Mouse (Mus musculus) cortical plate, adult 2 months (tissue): Measurements from ENCODE around the gene Zcchc4.

Experiments
- CTCF ChIP-seq: fragments of 200-500 bp; IDR thresholded peaks from 2 replicates; pipeline ENCODE4 v1.5.1; 2011; ENCODE audit warnings: mild to moderate bottlenecking, control low read depth, low read length; ENCODE audit not compliant: insufficient read depth; ENCODE audit errors: extremely low read depth
- POLR2A ChIP-seq: fragments of 200-500 bp; IDR thresholded peaks from 2 replicates; pipeline ENCODE4 v1.6.1; 2011; ENCODE audit warnings: mild to moderate bottlenecking, low read length, control low read depth; ENCODE audit not compliant: insufficient read depth; ENCODE audit errors: extremely low read depth

DNA sequence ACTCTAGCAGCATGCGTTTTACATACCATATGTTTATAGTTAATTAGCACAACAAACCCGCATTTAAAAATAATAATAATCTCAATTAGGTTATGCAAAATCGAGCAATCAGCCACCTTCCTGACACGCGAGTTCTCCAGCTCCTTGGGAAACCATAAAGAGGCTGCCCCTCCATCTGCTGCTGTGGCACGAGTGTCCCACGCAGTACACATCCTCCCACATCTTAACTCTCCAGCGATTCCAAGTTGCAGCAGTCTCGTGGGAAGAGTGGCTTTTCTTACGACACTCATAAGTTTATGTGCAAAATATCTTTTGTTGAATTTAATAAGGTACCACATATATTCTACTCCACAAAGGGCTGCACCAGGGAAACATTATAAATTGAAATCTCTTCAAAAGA is 37.2 kb downstream of the Zcchc4 start:
- TF ChIP-seq CTCF = no peak
- no peak for TF ChIP-seq POLR2A
